Mouse (Mus musculus): ENCODE data around the gene Fam19a3. TPM values are rescaled to one million over a fixed set of nuclear protein-coding genes. Genes with fewer than 3 reads are reported as not detected.
A peak's percentile ranks its signal among the peaks of the same experiment; 100 is the strongest.

The Fam19a3 gene
- polyA plus RNA-seq, 1 experiment from 2014 or later, result 0.20 TPM

GRCm38 (mm10) chr3:104812254-104812653 lies 30.6 kb upstream of the Fam19a3 start:
- H3K9ac ChIP-seq (replicated peaks; ENCODE audit: low read length), result no peak overlapping the region
- no peak overlapping the region for H3K4me3 ChIP-seq (ENCODE audit: low read length)
- H3K27me3 ChIP-seq (ENCODE audit: insufficient read depth, low read length), result no peaks in the 10 kb centered on the region
- H3K4me1 ChIP-seq (ENCODE audit: insufficient read depth, low read length), result peaks cover 19% of the 10 kb centered on the region
- 89% methylated on average over 4 of the region's 4 CpGs for WGBS
- no peak overlapping the region for H3K4me2 ChIP-seq (replicated peaks; ENCODE audit: low read depth, low read length)
- H3K36me3 ChIP-seq (ENCODE audit: insufficient read depth, low read length), result 0 out of 2 replicates have a peak, but pooled peaks cover 3% of the 10 kb centered on the region
- no peak for ATAC-seq (ENCODE audit: low FRiP score, low TSS enrichment)
- no peak overlapping the region for H3K27ac ChIP-seq (ENCODE audit: low read length)
- no peaks in the 10 kb centered on the region for H3K9me3 ChIP-seq (ENCODE audit: low read length)

- Histone ChIP-seq H3K9me3 (ENCODE audit: low read length) (no peaks in the 10 kb centered on the region), H3K4me2 (replicated peaks; ENCODE audit: low read depth, low read length) (no peak overlapping the region), H3K27ac (ENCODE audit: low read length) (no peak overlapping the region), H3K4me3 (ENCODE audit: low read length) (no peak overlapping the region), H3K27me3 (ENCODE audit: insufficient read depth, low read length) (no peaks in the 10 kb centered on the region), H3K4me1 (ENCODE audit: insufficient read depth, low read length) (peaks cover 15% of the 10 kb centered on the region), H3K9ac (replicated peaks; ENCODE audit: low read length) (no peak overlapping the region), H3K36me3 (ENCODE audit: insufficient read depth, low read length) (0 out of 2 replicates have a peak, but pooled peaks cover 3% of the 10 kb centered on the region)
- ATAC-seq (ENCODE audit: low FRiP score, low TSS enrichment), result no peak
- WGBS, result 34% methylated on average over 3 of the region's 3 CpGs
Measured at GRCm38 (mm10) chr3:104811752-104812151, 30.1 kb upstream of the Fam19a3 start.

GRCm38 (mm10) chr3:104805539-104805938 lies 23.9 kb upstream of the Fam19a3 start:
- ATAC-seq (ENCODE audit: low FRiP score, low TSS enrichment), result peak; percentile 54
- Histone ChIP-seq H3K4me1 (ENCODE audit: insufficient read depth, low read length) (no peaks in the 10 kb centered on the region), H3K4me2 (replicated peaks; ENCODE audit: low read depth, low read length) (no peak overlapping the region), H3K4me3 (ENCODE audit: low read length) (no peak overlapping the region), H3K27ac (ENCODE audit: low read length) (no peak overlapping the region), H3K9ac (replicated peaks; ENCODE audit: low read length) (no peak overlapping the region), H3K36me3 (ENCODE audit: insufficient read depth, low read length) (peaks cover 34% of the 10 kb centered on the region), H3K27me3 (ENCODE audit: insufficient read depth, low read length) (no peaks in the 10 kb centered on the region), H3K9me3 (ENCODE audit: low read length) (no peaks in the 10 kb centered on the region)
- 72% methylated on average over 9 of the region's 9 CpGs for WGBS

GRCm38 (mm10) chr3:104804312-104804711 lies 22.7 kb upstream of the Fam19a3 start:
- no peak for ATAC-seq (ENCODE audit: low FRiP score, low TSS enrichment)
- no peak overlapping the region for H3K4me2 ChIP-seq (replicated peaks; ENCODE audit: low read depth, low read length)
- H3K9me3 ChIP-seq (ENCODE audit: low read length), result no peaks in the 10 kb centered on the region
- H3K36me3 ChIP-seq (ENCODE audit: insufficient read depth, low read length), result peaks cover 46% of the 10 kb centered on the region
- WGBS, result 95% methylated on average over 10 of the region's 10 CpGs
- H3K4me3 ChIP-seq (ENCODE audit: low read length), result no peak overlapping the region
- H3K4me1 ChIP-seq (ENCODE audit: insufficient read depth, low read length), result no peaks in the 10 kb centered on the region
- H3K9ac ChIP-seq (replicated peaks; ENCODE audit: low read length), result no peak overlapping the region
- no peaks in the 10 kb centered on the region for H3K27me3 ChIP-seq (ENCODE audit: insufficient read depth, low read length)
- H3K27ac ChIP-seq (ENCODE audit: low read length), result no peak overlapping the region

GRCm38 (mm10) chr3:104801481-104801880 lies 19.8 kb upstream of the Fam19a3 start:
- Histone ChIP-seq H3K9me3 (ENCODE audit: low read length) (no peaks in the 10 kb centered on the region), H3K9ac (replicated peaks; ENCODE audit: low read length) (no peak overlapping the region), H3K27me3 (ENCODE audit: insufficient read depth, low read length) (no peaks in the 10 kb centered on the region), H3K4me3 (ENCODE audit: low read length) (no peak overlapping the region), H3K27ac (ENCODE audit: low read length) (no peak overlapping the region), H3K4me2 (replicated peaks; ENCODE audit: low read depth, low read length) (no peak overlapping the region), H3K4me1 (ENCODE audit: insufficient read depth, low read length) (no peaks in the 10 kb centered on the region), H3K36me3 (ENCODE audit: insufficient read depth, low read length) (peaks cover 67% of the 10 kb centered on the region)
- WGBS, result 91% methylated on average over 6 of the region's 6 CpGs
- ATAC-seq (ENCODE audit: low FRiP score, low TSS enrichment), result no peak

- no peak for ATAC-seq (ENCODE audit: low FRiP score, low TSS enrichment)
- H3K27ac ChIP-seq (ENCODE audit: low read length), result no peak overlapping the region
- H3K27me3 ChIP-seq (ENCODE audit: insufficient read depth, low read length), result no peaks in the 10 kb centered on the region
- peaks cover 68% of the 10 kb centered on the region for H3K36me3 ChIP-seq (ENCODE audit: insufficient read depth, low read length)
- H3K4me3 ChIP-seq (ENCODE audit: low read length), result no peak overlapping the region
- no peaks in the 10 kb centered on the region for H3K9me3 ChIP-seq (ENCODE audit: low read length)
- H3K4me2 ChIP-seq (replicated peaks; ENCODE audit: low read depth, low read length), result no peak overlapping the region
- 94% methylated on average over 11 of the region's 11 CpGs for WGBS
- no peak overlapping the region for H3K9ac ChIP-seq (replicated peaks; ENCODE audit: low read length)
- peaks cover 5% of the 10 kb centered on the region for H3K4me1 ChIP-seq (ENCODE audit: insufficient read depth, low read length)
Measured at GRCm38 (mm10) chr3:104800681-104801080, 19.0 kb upstream of the Fam19a3 start.

- peaks cover 44% of the 10 kb centered on the region for H3K4me1 ChIP-seq (ENCODE audit: insufficient read depth, low read length)
- H3K36me3 ChIP-seq (ENCODE audit: insufficient read depth, low read length), result peaks cover 70% of the 10 kb centered on the region
- no peak overlapping the region for H3K4me3 ChIP-seq (ENCODE audit: low read length)
- H3K9me3 ChIP-seq (ENCODE audit: low read length), result no peaks in the 10 kb centered on the region
- H3K27me3 ChIP-seq (ENCODE audit: insufficient read depth, low read length), result no peaks in the 10 kb centered on the region
- H3K4me2 ChIP-seq (replicated peaks; ENCODE audit: low read depth, low read length), result no peak overlapping the region
- no peak for ATAC-seq (ENCODE audit: low FRiP score, low TSS enrichment)
- WGBS, result 73% methylated on average over 15 of the region's 15 CpGs
- H3K9ac ChIP-seq (replicated peaks; ENCODE audit: low read length), result no peak overlapping the region
- H3K27ac ChIP-seq (ENCODE audit: low read length), result no peak overlapping the region; the same call in 1 of the 2 replicates
Measured at GRCm38 (mm10) chr3:104796430-104797082, 14.9 kb upstream of the Fam19a3 start.

- WGBS, result 59% methylated on average over 15 of the region's 15 CpGs
- no peak for ATAC-seq (ENCODE audit: low FRiP score, low TSS enrichment)
Measured at GRCm38 (mm10) chr3:104795661-104796340, 14.2 kb upstream of the Fam19a3 start.

GRCm38 (mm10) chr3:104794953-104795470 lies 13.4 kb upstream of the Fam19a3 start:
- Histone ChIP-seq H3K9ac (replicated peaks; ENCODE audit: low read length) (no peak overlapping the region; the same call in 1 of the 2 replicates), H3K9me3 (ENCODE audit: low read length) (no peaks in the 10 kb centered on the region), H3K27ac (ENCODE audit: low read length) (peak overlapping the region; percentile 94), H3K4me3 (ENCODE audit: low read length) (no peak overlapping the region), H3K4me1 (ENCODE audit: insufficient read depth, low read length) (peaks cover 59% of the 10 kb centered on the region), H3K27me3 (ENCODE audit: insufficient read depth, low read length) (no peaks in the 10 kb centered on the region), H3K4me2 (replicated peaks; ENCODE audit: low read depth, low read length) (0 out of 2 replicates have a peak overlapping the region, but pooled peaks have one; percentile 21), H3K36me3 (ENCODE audit: insufficient read depth, low read length) (peaks cover 55% of the 10 kb centered on the region)
- ATAC-seq (ENCODE audit: low FRiP score, low TSS enrichment), result 0 out of 2 replicates have a peak, but pooled peaks have one; percentile 2
- 42% methylated on average over 12 of the region's 12 CpGs for WGBS

More at GRCm38 (mm10) chr3:104795661-104796340, 14.2 kb upstream of the Fam19a3 start:
- H3K4me2 ChIP-seq (replicated peaks; ENCODE audit: low read depth, low read length), result no peak overlapping the region
- H3K9ac ChIP-seq (replicated peaks; ENCODE audit: low read length), result no peak overlapping the region
- no peaks in the 10 kb centered on the region for H3K27me3 ChIP-seq (ENCODE audit: insufficient read depth, low read length)
- H3K4me1 ChIP-seq (ENCODE audit: insufficient read depth, low read length), result peaks cover 52% of the 10 kb centered on the region
- H3K4me3 ChIP-seq (ENCODE audit: low read length), result no peak overlapping the region
- H3K36me3 ChIP-seq (ENCODE audit: insufficient read depth, low read length), result peaks cover 63% of the 10 kb centered on the region
- H3K27ac ChIP-seq (ENCODE audit: low read length), result peak overlapping the region; percentile 94; the same call in 1 of the 2 replicates
- no peaks in the 10 kb centered on the region for H3K9me3 ChIP-seq (ENCODE audit: low read length)
